Mouse (Mus musculus) frontal cortex, postnatal 25 days (tissue): ENCODE data around the gene Irf3.
A peak's percentile ranks its signal among the peaks of the same experiment; 100 is the strongest.

Experiments used
- DNase-seq, 2 experiments: peaks; one replicate each; pipeline ENCODE4 v3.0.0; 2022; ENCODE audit warnings: low spot score in 2 of 2

The Irf3 gene

DNA sequence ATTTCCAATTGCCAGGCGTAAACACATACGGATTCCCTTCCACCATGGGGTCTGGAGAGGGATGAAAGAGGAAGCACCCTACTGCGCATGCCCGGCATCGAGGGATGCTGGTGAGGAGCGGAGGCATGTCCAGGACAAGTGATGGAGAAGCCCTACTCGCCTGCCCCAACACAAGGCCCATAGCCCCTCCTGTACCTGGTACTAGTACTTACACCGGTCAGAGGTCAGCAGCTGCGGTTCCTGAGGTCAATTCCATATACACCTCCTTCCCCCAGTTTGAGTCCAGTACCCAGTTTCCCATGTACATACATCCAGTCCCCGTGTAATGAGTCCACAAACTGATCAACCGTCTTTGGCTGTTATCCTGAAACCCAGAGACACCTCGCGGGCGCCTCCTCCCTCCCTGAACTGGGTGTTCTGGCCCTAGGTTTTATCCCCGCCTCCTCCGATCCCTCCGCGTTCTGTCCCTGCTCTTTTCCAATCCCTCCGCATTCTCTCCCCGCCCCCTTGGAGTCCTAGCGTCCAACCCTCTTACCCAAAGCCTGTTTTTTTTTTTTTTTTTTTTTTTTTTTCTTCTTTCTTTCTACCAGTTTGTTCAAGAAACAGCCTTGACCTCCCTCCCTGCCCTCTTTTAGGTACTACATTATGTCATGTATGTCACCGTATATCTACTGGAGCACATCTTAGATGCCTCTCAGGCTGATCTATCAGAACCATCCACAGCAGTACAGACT, 22.9 kb upstream of the Irf3 start, which contains the start of gene Cpt1c:
TSS of gene Cpt1c (minus strand) at position 469 of the 734 bp plus-strand sequence.
- peak; percentile 74 to 78 for DNase-seq

DNA sequence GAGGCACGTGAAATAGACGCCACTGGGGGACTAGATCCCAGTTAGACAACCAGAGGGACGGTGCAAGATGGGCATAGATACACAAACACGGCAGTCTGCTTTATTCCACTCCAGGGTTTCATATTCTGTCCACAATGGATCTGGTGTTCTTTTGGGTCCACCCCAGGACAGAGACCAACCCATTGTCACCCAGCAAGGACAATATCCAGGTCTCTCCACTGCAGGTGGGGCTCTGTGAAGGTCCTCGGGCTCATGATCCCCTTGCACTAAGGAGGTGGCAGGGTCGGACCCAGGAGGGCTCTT, 22.4 kb upstream of the Irf3 start:
- DNase-seq = no peak

DNA sequence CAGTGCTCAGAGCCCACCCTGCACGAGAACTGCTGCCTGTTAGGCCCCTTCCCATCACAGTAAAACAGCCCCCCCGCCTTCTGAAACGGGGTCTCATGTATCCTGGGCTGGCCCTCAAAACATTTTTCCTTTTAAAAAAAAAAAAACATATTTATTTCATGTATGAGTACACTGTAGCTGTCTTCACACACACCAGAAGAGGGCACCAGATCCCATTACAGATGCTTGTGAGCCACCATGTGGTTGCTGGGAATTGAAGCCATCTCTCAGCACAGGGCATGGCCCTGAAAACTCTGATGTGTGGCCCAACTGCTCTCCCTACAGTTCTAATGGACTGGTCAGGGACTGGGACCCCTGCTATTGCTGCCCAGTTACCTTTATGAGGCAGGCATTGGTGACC, 19.1 kb upstream of the Irf3 start:
- DNase-seq = no peak

- DNase-seq = no peak
Measured at GRCm38 (mm10) chr7:44981539-44981938, 15.9 kb upstream of the Irf3 start.

GRCm38 (mm10) chr7:44983085-44983484, 14.4 kb upstream of the Irf3 start:
- DNase-seq = peak; percentile 76 to 78

DNA sequence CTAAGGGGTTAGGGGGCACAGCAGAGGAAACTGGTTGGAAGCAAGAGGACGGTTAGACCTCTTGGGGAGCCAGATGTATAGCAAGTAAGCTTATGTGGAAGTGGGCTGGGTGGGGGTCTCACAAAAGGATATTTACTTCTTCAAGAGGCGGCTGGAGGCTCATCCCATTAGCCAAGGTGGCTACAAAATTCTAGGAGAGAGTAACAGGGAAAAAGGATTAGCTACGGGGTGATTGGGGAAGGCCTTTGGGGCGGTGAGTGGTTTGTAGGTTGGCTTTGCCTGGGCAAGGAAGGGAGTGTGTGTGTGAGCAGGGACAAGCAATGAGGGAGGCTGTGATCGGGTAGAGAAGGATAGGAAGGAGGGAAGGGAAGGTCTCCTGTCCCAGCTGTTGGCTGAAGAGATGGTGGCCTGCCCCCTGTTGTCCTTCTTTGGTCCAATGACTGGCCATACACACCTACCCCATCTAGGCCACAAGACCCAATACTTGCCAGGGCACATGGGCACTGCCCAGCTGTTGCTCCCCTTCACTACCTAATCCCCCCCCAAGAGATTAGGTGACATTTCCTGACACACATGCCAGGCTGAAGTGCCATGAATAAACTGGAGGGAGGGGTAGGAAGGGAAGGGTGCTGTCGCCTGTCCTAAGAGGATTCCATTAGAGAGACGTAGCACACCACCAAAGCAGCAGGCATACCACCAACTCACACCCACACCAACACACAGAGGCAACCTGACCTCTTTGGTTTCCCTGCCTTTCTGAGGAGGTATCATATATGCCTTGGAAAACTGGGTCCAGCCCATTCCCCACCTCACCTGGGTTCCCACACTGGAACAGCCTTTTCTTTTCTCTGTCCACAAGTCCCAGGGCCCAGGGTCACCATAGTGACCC, 13.3 kb upstream of the Irf3 start:
- no peak for DNase-seq

DNA sequence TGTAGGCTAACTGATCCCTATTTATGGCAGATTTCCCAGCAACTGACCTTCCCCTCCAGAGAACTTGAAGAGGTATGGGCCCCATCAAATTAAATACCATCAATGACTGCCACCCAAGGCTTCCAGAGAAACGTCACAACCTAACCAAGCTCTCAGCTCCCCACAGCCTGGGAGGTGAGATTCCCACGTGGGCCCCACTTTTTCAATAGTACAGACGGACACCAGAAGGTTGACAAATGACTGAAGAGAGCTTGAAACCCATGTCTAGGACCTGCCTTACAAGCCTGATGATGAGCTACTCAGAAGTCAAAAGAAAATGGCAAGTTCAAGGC, 12.6 kb upstream of the Irf3 start:
- DNase-seq = no peak

- DNase-seq = no peak
Measured at GRCm38 (mm10) chr7:44985595-44986191, 11.8 kb upstream of the Irf3 start.

DNA sequence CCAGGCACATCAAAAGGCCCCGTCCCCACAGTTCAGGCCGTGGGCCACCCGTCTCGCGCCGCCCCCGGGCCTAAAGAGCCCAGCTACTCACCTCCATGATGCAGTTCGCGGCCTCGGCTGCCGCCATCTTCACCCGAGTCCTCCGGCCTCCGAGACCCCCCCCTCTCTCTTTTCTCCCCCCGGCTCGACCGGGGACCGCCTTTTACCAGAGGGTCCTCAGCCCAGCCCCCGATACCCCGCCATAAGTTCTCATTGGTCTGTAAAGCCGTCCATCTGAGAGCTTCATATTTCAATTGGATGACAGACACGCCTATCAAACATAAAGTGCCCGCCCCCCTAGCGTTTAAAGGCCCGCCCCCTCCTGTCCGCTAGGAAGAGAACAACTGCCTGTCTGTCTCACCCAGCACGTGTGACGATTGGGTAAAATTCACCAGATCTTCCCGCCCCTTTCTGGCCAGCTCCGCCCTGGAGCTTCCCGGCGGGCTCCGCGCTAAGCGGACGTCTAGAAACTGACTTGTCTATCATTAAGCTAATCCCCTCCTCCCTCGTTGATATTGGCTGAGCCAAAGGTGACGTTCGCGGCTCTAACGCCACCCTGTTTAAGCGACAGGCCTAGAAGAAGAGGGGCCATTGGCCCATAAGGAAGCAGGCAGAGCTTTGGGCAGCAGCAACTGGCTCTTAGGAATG, 11.1 kb upstream of the Irf3 start, which contains the start of gene Prmt1:
TSS of gene Prmt1 (minus strand) at position 377 of the 687 bp plus-strand sequence.
- peak; percentile 91 to 97 for DNase-seq

- DNase-seq = no peak
Measured at GRCm38 (mm10) chr7:44986879-44987718, 10.3 kb upstream of the Irf3 start.

DNA sequence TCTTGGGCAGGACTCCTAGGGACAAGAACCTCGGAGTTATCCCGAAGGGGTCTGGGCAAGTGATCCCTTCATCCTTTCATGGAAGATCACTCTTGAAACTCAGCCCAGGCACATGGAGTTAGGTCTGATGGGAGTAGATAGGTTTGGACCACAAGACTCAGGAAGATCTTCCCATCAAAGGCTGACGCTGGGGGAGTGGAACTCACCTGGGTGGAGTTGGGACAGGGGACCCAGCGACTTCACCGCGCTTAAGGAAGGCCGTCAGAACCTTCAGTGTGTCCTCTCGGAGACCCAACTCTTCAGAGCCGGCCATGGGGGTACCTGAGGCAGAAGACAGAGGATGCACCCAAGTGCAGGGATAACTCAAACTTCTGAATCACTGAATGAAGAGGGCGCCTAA, 776 bp upstream of the Irf3 start:
- DNase-seq = no peak

- DNase-seq = no peak
Measured at GRCm38 (mm10) chr7:44997940-44998428, 536 bp downstream of the Irf3 start.

DNA sequence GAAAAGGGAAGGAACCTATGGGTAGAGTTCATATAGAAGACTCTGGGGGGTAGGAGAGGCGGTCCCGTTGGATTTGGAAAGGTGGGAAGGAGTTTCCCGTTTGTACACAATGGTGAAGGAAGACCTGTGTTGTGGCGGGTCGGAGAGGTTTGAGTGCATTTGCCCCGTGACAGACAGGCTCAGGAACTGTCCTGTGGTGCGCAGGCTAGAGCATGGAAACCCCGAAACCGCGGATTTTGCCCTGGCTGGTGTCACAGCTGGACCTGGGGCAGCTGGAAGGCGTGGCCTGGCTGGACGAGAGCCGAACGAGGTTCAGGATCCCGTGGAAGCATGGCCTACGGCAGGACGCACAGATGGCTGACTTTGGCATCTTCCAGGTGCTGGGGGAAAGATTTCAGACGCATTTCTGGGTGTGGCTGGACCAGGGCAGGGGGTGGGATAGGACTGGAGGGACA, 1.1 kb downstream of the Irf3 start, which contains the start of gene Bcl2l12:
TSS of gene Bcl2l12 (minus strand) at position 212 of the 455 bp plus-strand sequence.
- DNase-seq = no peak

- no peak for DNase-seq
Measured at GRCm38 (mm10) chr7:44999753-45000152, 2.3 kb downstream of the Irf3 start.

- no peak for DNase-seq
Measured at GRCm38 (mm10) chr7:45000539-45001114, 3.2 kb downstream of the Irf3 start.

GRCm38 (mm10) chr7:45002440-45002839, 5.0 kb downstream of the Irf3 start:
- no peak for DNase-seq

DNA sequence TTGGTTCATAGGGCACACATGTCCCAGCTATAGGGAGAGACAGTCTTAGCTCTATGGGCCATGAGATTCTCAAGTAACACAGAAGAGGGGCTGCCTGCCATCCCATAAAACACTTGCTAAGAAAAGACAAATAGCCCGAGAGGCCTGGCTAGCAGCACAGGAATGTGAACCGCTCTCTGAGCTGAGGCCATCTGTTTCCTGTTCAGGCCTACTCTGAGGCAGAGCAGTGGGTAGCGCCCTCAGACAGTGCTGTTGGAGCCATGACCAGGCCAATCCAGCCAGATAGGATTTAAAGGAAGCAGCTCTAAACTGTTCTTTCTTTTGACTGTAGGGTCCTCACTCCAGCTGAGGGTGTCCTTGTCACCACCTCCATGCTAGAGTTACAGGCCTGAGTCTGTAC, 7.1 kb downstream of the Irf3 start:
- no peak for DNase-seq

- DNase-seq = no peak
Measured at GRCm38 (mm10) chr7:45005321-45005992, 8.0 kb downstream of the Irf3 start.

DNA sequence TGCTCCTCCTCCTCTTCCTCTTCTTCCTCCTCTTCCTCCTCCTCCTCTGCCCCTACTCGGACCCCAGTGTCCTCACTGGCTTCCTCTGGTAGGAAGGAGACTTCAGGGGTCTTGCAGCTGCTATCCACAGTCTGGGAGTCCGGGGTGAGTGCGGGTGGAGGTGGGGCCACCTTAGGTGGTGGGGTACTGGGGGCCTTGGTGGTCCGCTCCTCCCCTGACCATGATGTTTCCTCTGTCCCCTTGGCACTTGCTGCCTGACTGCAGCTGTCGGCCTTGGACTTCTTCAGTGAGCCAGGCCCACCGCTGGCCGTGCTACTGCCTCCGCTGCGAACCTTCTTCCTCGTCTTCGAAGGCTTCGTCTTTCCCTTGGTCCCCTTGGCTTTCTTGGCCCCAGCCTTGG, 9.1 kb downstream of the Irf3 start:
- DNase-seq = no peak

DNA sequence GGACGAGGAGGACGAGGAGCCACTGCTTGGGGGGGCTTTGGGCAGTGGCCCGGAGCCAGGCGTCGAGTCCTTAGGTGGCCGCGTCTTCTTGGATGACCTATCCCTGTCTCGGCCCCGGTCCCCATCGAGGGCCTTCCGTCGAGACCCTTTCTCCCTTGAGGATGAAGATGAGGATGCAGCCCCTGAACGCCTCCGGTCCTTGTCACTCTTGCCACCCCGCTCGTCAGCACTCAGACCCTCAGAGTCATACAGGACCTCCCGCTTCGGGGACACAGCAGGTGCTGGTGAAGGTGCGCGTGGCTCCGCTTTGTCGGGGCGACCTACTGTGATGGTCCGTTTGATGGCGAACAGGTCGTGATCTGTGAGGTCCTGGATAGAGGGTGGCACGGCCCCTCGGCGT, 9.7 kb downstream of the Irf3 start:
- DNase-seq = no peak
